Mouse (Mus musculus) ovary, postnatal 10 days (tissue): ENCODE data around the gene Disp1.

Source experiments
- DNase-seq: peaks from one replicate; pipeline ENCODE4 v3.0.0; 2022; ENCODE audit warnings: low spot score

The Disp1 gene

GRCm38 (mm10) chr1:183123725-183124124 is 97.6 kb downstream of the Disp1 start:
- DNase-seq, result no peak

GRCm38 (mm10) chr1:183120341-183120923 is 100.9 kb downstream of the Disp1 start:
- DNase-seq, result no peak

- DNase-seq, result no peak
Measured at GRCm38 (mm10) chr1:183117827-183118825, 103.2 kb downstream of the Disp1 start.

- no peak for DNase-seq
Measured at GRCm38 (mm10) chr1:183116946-183117826, 104.1 kb downstream of the Disp1 start.

- DNase-seq, result no peak
Measured at GRCm38 (mm10) chr1:183116441-183116840, 104.9 kb downstream of the Disp1 start.

- DNase-seq, result no peak
Measured at GRCm38 (mm10) chr1:183115076-183115475, 106.2 kb downstream of the Disp1 start.

GRCm38 (mm10) chr1:183114554-183114953 is 106.8 kb downstream of the Disp1 start:
- no peak for DNase-seq

- DNase-seq, result no peak
Measured at GRCm38 (mm10) chr1:183113546-183113945, 107.8 kb downstream of the Disp1 start.

- no peak for DNase-seq
Measured at GRCm38 (mm10) chr1:183107476-183107875, 113.8 kb downstream of the Disp1 start.

GRCm38 (mm10) chr1:183104696-183105095 is 116.6 kb downstream of the Disp1 start:
- no peak for DNase-seq

- DNase-seq, result no peak
Measured at GRCm38 (mm10) chr1:183102775-183103174, 118.5 kb downstream of the Disp1 start.

GRCm38 (mm10) chr1:183102153-183102552 is 119.2 kb downstream of the Disp1 start:
- DNase-seq, result no peak

GRCm38 (mm10) chr1:183101371-183101770 is 120.0 kb downstream of the Disp1 start:
- no peak for DNase-seq

GRCm38 (mm10) chr1:183100245-183100644 is 121.1 kb downstream of the Disp1 start:
- no peak for DNase-seq

- DNase-seq, result no peak
Measured at GRCm38 (mm10) chr1:183099686-183100085, 121.6 kb downstream of the Disp1 start.

GRCm38 (mm10) chr1:183097606-183098005 is 123.7 kb downstream of the Disp1 start:
- DNase-seq, result no peak

GRCm38 (mm10) chr1:183095454-183096088 is 125.8 kb downstream of the Disp1 start:
- no peak for DNase-seq

- DNase-seq, result no peak
Measured at GRCm38 (mm10) chr1:183092296-183092695, 129.0 kb downstream of the Disp1 start.

GRCm38 (mm10) chr1:183091203-183091602 is 130.1 kb downstream of the Disp1 start:
- DNase-seq, result no peak

GRCm38 (mm10) chr1:183088661-183089060 is 132.7 kb downstream of the Disp1 start:
- DNase-seq, result no peak

GRCm38 (mm10) chr1:183086843-183087242 is 134.5 kb downstream of the Disp1 start:
- DNase-seq, result no peak
